Mouse (Mus musculus): Measurements from ENCODE around the gene Trappc4.

- no peak for TF ChIP-seq CTCF (IDR thresholded peaks at IDR 0.05; ENCODE audit: control insufficient read depth, insufficient read depth, low read length)
- TF ChIP-seq POLR2A (IDR thresholded peaks at IDR 0.05; ENCODE audit: borderline replicate concordance, control insufficient read depth, low read depth, low read length) = no peak
Measured at GRCm38 (mm10) chr9:44387221-44387620, 20.2 kb downstream of the Trappc4 start.
